Mouse (Mus musculus) left cerebral cortex, adult 6 months (tissue): ENCODE results near the gene Usp3. TPM values are rescaled to one million over a fixed set of nuclear protein-coding genes. Genes with fewer than 3 reads are reported as not detected.

Experiments
- long read RNA-seq, 2 experiments: library from polyadenylated mRNA; unstranded; transcript quantifications; one replicate each; pipeline ENCODE4 v2.0.0; 2019 to 2020
- polyA plus RNA-seq: library from polyadenylated mRNA; unstranded; fragments of <200 nt; fragmentation: Nextera tagmentation; gene quantifications from 2 replicates; pipeline ENCODE4 v1.2.3, GENCODE M21; 2021

Usp3 gene
- 15.4 and 25.0 TPM in 2 replicates for polyA plus RNA-seq
- long read RNA-seq, experiment 1, full-length matches to known transcripts = 67 of 112 reads
- long read RNA-seq, experiment 1, partial matches to known transcripts = 7 of 112 reads
- long read RNA-seq, experiment 1, other reads (novel, unspliced or antisense) = 38 of 112 reads
- long read RNA-seq, experiment 2, full-length matches to known transcripts = 12 of 35 reads
- long read RNA-seq, experiment 2, partial matches to known transcripts = 14 of 35 reads
- long read RNA-seq, experiment 2, other reads (novel, unspliced or antisense) = 9 of 35 reads

GRCm38 (mm10) chr9:66592708-66593612 lies at the start of gene Usp3:
Gene Usp3 (minus strand): TSS chr9:66593142.

GRCm38 (mm10) chr9:66514256-66514770 lies 78.6 kb downstream of the Usp3 start, which contains the start of gene Fbxl22:
Gene Fbxl22 (minus strand): TSS chr9:66514593.

Other genes starting within 250 kb of the Usp3 start
- 11.3 and 12.5 TPM in 2 replicates for gene Herc1, start 242.7 kb downstream of the Usp3 start, polyA plus RNA-seq
- gene Fbxl22, start 78.5 kb downstream of the Usp3 start, polyA plus RNA-seq = 0.15 and 0.26 TPM in 2 replicates
- 8.2 and 9.6 TPM in 2 replicates for gene Car12, start 120.5 kb upstream of the Usp3 start, polyA plus RNA-seq
- 8.7 and 11.5 TPM in 2 replicates for gene Aph1b, start 202.3 kb upstream of the Usp3 start, polyA plus RNA-seq
- gene Gm10647, start 203.9 kb upstream of the Usp3 start, polyA plus RNA-seq = 0.10 TPM in 1 of 2 replicates, not detected in the other
- 7.2 and 10.6 TPM in 2 replicates for gene Aph1c, start 241.6 kb upstream of the Usp3 start, polyA plus RNA-seq